Mouse (Mus musculus) ES-CJ7 (cell line): Measurements from ENCODE around the gene 1700021F05Rik.

Experiments
- DNase-seq: peaks from one replicate; pipeline ENCODE4 v3.0.0; 2011; ENCODE audit warnings: low read depth, low spot score

Gene 1700021F05Rik

DNA sequence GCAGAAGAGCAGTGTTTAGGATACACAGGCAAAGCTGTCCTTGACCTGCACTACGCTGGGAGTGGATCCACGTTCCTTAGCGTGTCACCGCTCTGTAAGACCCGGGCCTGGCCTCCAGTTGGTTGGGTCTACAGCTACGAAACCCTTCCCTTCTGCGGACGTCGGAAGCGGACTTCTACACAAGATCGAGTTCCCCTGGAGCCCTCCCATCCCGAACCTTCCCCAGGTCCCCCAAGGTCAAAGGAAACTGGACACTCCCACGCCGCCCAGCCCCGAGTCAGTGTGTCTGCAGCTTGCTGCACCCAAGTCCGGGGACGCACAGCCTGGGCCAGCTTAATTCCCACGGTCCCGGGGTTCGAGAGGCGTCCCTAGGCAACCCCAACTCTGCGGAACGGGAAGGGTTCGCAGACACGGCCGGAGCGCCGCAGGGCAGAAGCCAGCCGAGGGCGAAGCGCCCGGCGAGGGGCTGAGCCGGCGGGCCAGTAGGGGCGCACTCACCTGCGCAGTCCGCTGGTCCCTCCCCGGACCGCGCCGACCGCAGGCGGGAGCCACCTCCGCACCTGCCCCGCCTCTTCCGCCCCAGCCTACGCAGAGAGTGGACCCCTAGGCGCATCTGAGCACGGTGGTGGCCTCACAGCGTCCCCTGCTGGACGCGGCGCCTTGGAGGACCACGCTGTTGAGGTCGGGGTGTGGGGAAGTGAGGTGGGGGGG is at the start of gene 1700021F05Rik:
Gene 1700021F05Rik, minus strand, starts transcription at position 553 of the 711 bp plus-strand sequence.
- DNase-seq, result peak; percentile 96

DNA sequence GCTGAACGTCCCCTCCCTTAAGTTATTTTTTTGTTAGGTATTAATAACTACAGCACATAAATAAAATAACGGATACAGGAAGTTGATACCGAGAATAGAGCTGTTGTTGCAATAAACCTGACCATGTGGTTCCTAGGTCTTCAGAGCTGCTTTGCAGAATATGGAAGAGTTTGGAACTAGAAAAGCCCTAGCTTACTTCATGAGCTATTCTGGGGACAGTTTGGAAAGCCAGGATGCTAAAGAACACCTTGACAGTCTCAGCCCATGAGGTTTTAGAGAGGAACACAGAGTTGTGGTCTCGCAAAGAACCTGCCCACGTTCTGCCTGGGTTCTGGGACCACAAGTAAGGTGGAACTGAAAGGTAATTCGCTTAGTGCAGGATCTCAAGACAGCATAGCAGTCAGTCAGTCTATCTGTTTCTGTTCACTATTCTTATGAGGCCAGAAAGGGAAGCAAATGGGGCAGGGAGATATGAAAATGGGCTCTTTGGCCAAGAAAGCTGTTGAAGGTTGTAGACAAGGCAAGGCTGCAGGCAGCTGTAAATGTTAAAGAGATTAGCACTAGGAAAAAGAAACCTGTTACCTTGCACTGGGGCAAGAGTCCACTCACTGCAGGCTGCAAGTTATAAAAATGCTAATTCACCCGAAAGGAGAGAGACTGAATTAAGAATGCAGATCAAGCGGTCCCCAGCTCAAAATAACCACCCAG is 47.8 kb upstream of the 1700021F05Rik start:
- no peak for DNase-seq

DNA sequence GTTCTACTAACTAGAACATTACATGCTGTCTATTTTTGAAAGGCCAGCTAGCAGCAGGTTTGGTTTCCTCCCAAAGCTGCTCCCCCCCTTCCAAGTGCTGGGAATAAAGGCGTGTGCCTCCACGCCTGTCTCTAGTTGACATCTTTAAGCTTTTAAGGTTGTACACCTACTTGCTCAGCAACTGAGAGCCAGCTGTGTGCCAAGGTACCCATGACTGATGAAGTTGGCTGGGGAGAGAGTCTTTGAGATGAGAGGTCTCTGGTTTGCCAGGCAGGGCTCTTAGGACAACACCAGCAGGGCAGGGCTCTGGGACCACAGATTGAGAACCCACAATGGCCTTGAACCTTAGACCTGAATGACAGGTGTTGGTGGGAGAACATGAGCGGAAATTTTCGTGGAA is 43.7 kb upstream of the 1700021F05Rik start:
- DNase-seq, result no peak

GRCm38 (mm10) chr10:43581260-43581659 is 40.5 kb upstream of the 1700021F05Rik start:
- DNase-seq, result no peak

DNA sequence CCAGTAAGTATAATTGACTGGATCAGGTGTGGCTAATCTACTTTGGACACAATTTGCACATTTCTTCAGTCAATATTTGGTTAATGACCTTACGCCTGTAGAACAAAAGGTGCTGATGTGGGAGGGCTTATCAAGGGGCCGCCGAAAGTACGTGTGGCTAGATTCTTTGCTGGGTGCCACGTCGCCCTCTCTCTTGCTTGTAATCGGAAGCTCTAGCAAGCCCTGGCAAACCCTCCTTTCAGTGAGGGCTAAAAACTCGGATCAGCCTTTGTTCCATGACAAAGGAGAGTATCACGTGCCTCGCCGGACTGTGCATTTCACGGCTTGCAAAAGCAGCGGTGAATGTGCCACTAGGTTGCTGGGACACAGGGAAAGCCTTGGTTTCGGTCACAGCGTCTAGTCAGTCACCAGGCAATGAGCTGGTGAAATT is 39.9 kb upstream of the 1700021F05Rik start:
- DNase-seq, result peak; percentile 93

DNA sequence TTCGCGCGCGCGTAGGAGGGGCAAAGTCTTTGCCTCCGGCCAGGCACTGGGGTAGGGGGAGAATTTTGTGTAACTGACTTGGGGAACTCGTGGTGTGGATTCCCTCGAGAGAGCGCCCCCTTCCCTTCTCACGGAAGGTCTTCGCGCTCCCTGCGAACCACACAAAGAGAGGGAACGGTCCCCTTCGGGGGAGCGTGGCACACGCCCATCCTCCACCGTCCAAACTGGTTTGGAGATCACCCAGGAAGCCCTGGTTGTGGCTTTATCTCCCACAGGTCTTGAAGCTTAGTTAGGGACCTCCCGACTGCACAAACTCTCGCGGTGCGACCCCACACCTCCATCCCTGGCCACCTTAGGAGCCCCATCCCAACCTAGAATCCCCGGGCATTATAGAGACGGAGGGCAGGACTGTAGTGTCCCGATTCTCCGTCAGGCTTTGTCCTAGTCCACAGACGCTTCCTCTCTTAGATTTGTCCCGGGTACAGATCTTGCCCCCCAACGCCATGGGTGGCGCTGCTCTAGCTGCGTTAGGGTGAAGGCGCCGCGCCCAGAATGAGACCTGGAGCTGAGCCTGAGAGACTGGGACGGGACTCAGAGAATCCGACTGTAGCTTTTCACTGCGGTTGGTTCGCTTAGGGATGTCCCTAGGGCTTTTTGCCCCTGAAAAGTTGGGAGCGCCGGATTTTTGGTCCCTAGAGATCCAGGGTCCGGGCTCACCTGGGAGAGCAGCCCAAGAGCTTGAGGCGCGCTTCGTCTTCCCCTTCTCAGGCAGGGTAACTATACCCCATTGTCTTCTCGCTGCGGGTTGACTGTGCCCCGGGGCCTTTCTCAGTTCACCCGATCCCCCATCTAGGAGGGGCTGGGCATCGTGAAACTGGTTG is 38.8 kb upstream of the 1700021F05Rik start:
- DNase-seq, result peak; percentile 56

GRCm38 (mm10) chr10:43578754-43579380 is 38.1 kb upstream of the 1700021F05Rik start:
- DNase-seq, result peak; percentile 65

- DNase-seq, result peak; percentile 51
Observed at GRCm38 (mm10) chr10:43578366-43578753, 37.6 kb upstream of the 1700021F05Rik start.

DNA sequence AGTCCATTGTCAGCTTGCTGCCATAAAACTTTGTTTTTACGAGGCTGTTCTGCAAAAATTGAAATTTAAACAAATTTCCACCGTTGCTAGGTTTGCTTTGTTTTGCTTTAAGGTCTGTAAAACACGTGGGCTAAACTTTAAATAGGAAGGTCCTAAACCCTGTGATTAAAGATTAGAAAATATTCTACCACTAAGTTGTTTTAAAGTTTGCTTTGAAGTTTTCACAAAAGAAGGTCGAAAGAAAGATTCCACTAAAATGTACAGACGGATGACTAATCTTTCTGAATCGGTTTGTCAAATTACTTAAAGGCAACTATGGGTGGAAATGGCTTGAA is 37.2 kb upstream of the 1700021F05Rik start, which contains the start of gene Cd24a:
Gene Cd24a, plus strand, starts transcription at position 288 of the 335 bp plus-strand sequence.
- no peak for DNase-seq

DNA sequence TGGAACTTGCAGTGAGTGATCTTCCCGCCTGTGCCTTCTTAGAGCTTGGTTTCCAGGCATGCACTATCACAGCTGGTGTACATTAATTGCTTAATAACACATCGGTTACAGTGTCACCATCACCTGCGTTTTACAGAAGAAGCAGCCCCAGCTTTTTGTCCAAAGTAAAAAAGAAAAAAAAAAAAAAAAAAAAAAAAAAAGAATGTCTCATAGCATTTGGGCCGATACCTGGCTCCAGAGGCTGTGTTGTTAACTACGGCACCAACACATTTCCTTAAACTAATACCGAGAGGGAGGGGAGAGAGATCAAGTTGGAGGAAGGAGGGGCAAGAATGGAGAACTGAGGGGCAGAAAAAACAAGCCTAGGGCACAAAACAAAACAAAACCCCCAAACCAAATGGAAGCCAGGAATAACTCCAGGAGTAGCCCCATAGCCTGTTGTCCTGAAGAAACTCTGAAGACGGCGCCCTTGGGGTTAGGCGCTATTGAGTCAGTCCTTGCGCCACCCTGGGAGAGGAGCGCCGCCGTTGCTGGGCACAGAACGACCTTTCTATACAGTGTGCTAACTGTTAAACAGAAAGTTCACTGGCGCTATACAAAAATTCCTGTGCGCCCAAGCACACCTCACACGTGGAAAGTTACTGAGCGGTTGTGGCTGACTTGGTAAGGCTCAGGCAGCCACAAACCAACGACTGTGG is 36.7 kb upstream of the 1700021F05Rik start:
- DNase-seq, result peak; percentile 33

DNA sequence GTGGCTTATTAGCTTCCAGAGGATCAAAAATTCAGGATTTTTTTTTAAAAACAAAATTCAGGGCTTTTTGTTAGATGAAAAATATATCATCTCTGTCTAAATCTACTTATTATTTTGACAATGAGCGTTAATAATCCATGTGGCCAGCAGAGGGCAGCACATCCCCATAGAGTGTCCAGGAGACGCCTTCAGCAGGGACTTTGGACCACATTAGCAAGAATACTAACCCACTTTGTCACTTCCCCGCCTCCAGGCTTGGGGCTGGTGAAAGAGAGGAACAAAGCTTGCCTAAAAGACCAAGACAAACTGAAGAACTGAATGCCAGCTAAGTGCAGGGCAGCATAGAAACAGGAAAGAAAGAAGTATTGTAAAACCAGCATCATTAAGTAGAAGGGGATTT is 34.2 kb upstream of the 1700021F05Rik start:
- DNase-seq, result peak; percentile 74

- no peak for DNase-seq
Observed at GRCm38 (mm10) chr10:43574352-43574751, 33.6 kb upstream of the 1700021F05Rik start.

GRCm38 (mm10) chr10:43561311-43561710 is 20.5 kb upstream of the 1700021F05Rik start:
- peak; percentile 61 for DNase-seq

- DNase-seq, result peak; percentile 66
Observed at GRCm38 (mm10) chr10:43560765-43561164, 20.0 kb upstream of the 1700021F05Rik start.

DNA sequence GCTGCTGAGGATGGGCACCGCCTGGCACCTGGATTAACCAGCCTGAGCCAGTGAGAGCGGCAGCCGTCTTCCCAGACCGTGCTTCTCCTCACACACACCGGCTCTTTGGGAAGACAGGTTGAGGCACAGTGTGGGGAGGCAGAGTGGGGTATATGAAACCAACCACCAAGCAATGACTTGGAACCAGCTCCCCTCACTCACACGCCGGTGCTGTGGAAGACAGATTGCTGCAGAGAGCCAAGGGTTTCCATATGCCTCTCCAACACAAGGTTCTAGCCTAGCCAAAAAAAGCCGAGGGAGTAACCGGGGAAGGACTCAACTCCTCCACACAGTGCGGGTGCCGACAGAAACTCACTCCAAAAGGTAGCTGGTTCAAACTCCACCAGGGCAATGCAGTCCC is 18.5 kb upstream of the 1700021F05Rik start:
- DNase-seq, result no peak

- no peak for DNase-seq
Observed at GRCm38 (mm10) chr10:43557630-43558165, 16.9 kb upstream of the 1700021F05Rik start.

- peak; percentile 96 for DNase-seq
Observed at GRCm38 (mm10) chr10:43551388-43551787, 10.6 kb upstream of the 1700021F05Rik start.

- DNase-seq, result no peak
Observed at GRCm38 (mm10) chr10:43550923-43551322, 10.1 kb upstream of the 1700021F05Rik start.

GRCm38 (mm10) chr10:43549411-43549810 is 8.6 kb upstream of the 1700021F05Rik start:
- DNase-seq, result peak; percentile 73

- DNase-seq, result no peak
Observed at GRCm38 (mm10) chr10:43541153-43541544, 355 bp upstream of the 1700021F05Rik start.
